Mouse (Mus musculus) spleen, postnatal 14 days (tissue): ENCODE results near the gene Primpol.
"Not testable (repeated sequence)": the region's sequence is repeated elsewhere in the genome, so short reads cannot be mapped to it uniquely, and the experiment has no call there.

Experiments used
- DNase-seq, 2 experiments: peaks; one replicate each; pipeline ENCODE4 v3.0.0; 2021 to 2022; ENCODE audit warnings: low spot score in 2 of 2

Gene Primpol

GRCm38 (mm10) chr8:46603587-46603986, 13.4 kb downstream of the Primpol start:
- no peak for DNase-seq

GRCm38 (mm10) chr8:46600959-46601707, 15.9 kb downstream of the Primpol start:
- no peak for DNase-seq

- DNase-seq, result no peak
Measured at GRCm38 (mm10) chr8:46599314-46599904, 17.6 kb downstream of the Primpol start.

GRCm38 (mm10) chr8:46598753-46599152, 18.3 kb downstream of the Primpol start:
- DNase-seq, result no peak

- no peak for DNase-seq
Measured at GRCm38 (mm10) chr8:46598114-46598513, 18.9 kb downstream of the Primpol start.

- no peak for DNase-seq
Measured at GRCm38 (mm10) chr8:46597411-46597810, 19.6 kb downstream of the Primpol start.

GRCm38 (mm10) chr8:46596530-46596929, 20.5 kb downstream of the Primpol start:
- no peak for DNase-seq

GRCm38 (mm10) chr8:46595593-46595992, 21.4 kb downstream of the Primpol start:
- DNase-seq, result peak in 1 of 2 experiments; percentile 11

- no peak for DNase-seq
Measured at GRCm38 (mm10) chr8:46593772-46594171, 23.2 kb downstream of the Primpol start.

GRCm38 (mm10) chr8:46593067-46593466, 23.9 kb downstream of the Primpol start:
- no peak for DNase-seq

GRCm38 (mm10) chr8:46588663-46589062, 28.3 kb downstream of the Primpol start:
- no peak for DNase-seq

- no peak for DNase-seq
Measured at GRCm38 (mm10) chr8:46587911-46588310, 29.1 kb downstream of the Primpol start.

GRCm38 (mm10) chr8:46585576-46585975, 31.4 kb downstream of the Primpol start:
- no peak for DNase-seq

- not testable (repeated sequence) for DNase-seq
Measured at GRCm38 (mm10) chr8:46584328-46584727, 32.7 kb downstream of the Primpol start.

GRCm38 (mm10) chr8:46578794-46579193, 38.2 kb downstream of the Primpol start:
- no peak for DNase-seq

GRCm38 (mm10) chr8:46573964-46574363, 43.0 kb downstream of the Primpol start:
- no peak for DNase-seq

GRCm38 (mm10) chr8:46573446-46573845, 43.6 kb downstream of the Primpol start:
- no peak for DNase-seq

GRCm38 (mm10) chr8:46570673-46571072, 46.3 kb downstream of the Primpol start:
- no peak for DNase-seq

- no peak for DNase-seq
Measured at GRCm38 (mm10) chr8:46569659-46570441, 47.2 kb downstream of the Primpol start.

- no peak for DNase-seq
Measured at GRCm38 (mm10) chr8:46568942-46569341, 48.1 kb downstream of the Primpol start.

GRCm38 (mm10) chr8:46567946-46568345, 49.1 kb downstream of the Primpol start:
- DNase-seq, result no peak

- no peak for DNase-seq
Measured at GRCm38 (mm10) chr8:46566914-46567529, 50.0 kb downstream of the Primpol start.
